Mouse (Mus musculus): ENCODE results near the gene Evi2. TPM values are rescaled to one million over a fixed set of nuclear protein-coding genes. Genes with fewer than 3 reads are reported as not detected.
A peak's percentile ranks its signal among the peaks of the same experiment; 100 is the strongest.

Gene Evi2
- total RNA-seq, 2 experiments from 2014 or later = 0.10 TPM

DNA sequence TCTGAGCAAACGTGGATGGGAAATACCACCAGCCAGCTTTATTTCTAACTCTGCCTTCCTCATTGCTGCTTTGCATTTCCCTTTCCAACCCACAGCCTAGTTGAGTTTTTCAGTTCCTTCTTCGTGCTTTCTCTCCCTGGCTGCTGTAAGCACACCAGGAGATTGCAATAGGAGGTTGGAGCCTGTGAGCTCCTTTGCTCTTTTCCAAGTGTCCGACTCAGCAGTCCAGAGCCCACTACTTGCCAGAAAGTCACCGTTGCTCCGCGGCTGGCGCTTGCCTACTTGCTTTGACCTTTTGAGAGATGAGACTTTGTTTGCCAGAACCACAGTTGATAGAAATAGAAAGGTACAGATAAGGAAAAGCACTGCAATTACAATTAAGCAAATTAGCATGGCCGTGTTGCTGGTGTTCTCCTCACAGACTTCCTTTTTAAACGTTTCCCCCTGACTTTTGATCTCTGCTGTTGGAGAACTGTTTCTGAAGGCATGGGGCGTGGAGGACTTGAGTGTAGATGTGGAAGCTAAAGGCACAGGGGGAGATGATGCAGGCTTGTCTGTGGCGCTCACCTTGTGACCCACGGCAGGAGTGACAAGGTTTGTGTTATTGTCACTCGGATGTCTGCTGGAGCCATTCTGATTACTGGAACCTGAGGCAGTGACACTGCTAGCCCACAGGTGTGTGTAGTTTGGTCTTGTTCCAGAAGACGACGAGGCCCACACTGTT lies 3.2 kb downstream of the Evi2 start:
- intact Hi-C loops (cut with DNase I) = no loop called here
- DNase-seq = peak; percentile 39 to 45

DNA sequence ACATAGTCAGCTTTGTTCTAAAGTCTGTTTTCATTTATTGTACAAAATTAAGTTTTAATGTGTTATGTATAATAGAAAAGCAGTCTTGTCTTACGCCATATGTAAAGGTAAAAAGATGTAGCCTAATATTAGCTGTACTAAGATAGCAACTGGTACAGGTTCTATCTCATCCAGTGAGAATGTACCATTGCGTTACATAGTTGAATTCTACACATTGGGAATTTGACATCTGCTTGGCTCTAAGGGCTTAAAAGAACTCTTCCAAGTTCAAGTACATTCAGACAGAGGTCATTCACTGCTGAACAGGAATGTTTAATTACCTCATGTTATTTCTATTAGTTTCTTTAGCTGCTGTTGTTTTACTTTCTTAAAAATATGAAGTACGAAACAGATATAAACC lies 3.8 kb downstream of the Evi2 start:
- DNase-seq = no peak
- intact Hi-C loops (cut with DNase I) = no loop called here

DNA sequence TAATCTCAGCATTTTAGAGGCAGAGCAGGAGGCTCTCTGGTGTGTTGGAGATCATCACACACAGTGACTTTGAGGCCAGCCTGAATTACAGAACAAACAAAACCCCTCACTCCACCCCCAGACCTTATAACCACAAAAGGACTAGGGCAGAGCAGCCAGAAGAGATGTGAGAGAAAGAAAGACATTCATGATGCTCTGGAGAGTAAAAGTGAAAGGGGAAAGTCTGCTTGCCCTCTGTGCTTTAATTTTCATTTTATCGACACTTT lies 6.1 kb downstream of the Evi2 start:
- no peak for DNase-seq
- intact Hi-C loops (cut with DNase I) = no loop called here

DNA sequence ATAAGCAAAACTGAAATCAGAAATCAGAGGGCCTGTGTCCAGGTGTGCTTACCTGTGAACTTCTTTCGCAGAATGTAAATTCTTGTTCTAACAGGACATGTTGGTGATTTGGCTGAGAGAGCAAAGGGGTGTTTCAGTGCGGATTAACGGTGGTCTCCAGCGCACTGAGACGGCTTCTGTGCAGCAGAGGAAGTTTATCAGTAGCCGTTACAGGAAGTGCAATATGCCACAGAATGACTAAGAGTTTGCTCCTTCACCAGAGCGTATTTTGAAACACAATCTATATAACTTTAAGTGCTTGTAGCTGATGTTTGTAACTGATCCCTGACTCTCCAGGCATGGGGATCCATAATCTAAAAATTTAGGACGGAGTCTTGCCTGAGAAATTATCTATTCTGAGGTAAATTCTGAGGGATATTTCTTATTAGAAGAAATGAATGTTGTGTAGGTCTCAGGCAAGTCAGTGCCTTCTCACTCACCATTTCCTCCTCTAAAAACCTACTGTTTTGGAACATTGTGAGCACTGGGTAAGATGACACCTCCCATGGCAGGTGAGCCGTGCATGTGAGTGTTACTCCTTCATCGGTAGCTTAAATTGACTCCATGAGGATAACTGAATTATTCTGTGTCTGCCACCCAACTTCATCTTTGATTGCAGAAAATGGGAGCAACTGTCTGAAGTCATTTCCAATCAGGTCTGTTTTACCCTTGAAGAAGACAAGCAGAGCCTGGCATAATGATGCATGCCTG lies 6.7 kb downstream of the Evi2 start, which contains the start of gene Evi2b:
Gene Evi2b (minus strand): TSS at position 203 of the 750 bp plus-strand sequence.
- DNase-seq = no peak
- intact Hi-C loops (cut with DNase I) = no loop called here

DNA sequence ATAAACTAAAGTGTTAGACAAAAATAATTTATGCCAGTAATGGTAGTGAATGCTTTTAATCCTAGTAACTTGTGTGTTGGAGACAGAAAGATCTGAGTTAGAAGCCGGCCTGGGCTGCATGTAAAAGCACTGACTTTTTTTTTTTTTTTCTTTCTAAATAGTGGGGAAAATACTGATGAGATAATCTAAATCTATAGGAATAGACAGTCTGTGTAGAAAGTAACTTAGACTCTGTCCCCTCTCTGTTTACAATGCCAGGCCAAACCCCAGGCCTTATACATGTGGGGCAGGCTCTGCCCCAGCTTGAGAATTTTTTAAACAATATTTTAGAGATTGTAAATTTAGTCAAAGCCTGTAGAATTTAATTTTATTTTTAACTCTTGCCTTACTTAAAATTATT lies 7.4 kb downstream of the Evi2 start:
- no peak for DNase-seq
- intact Hi-C loops (cut with DNase I) = no loop called here

DNA sequence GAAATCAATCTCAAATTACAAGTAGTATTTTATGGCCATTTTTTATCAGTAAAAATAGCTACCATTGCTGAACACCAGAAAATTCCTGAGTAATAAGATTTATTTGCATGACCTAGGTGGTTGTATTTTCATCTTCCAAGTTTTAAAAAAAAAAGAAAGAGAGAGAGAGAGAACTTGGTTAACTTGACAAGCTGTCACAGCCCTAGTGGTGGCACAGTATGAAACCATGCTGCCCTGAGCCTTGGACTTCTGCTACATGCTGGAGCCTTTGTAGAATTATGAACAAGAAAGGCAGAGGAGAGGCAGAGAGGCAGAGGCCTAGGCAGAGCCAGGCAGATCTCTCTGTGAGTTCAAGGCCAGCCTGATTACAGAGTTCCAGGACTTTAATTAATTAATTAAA lies 8.5 kb downstream of the Evi2 start:
- no peak for DNase-seq
- intact Hi-C loops (cut with DNase I) = no loop called here

DNA sequence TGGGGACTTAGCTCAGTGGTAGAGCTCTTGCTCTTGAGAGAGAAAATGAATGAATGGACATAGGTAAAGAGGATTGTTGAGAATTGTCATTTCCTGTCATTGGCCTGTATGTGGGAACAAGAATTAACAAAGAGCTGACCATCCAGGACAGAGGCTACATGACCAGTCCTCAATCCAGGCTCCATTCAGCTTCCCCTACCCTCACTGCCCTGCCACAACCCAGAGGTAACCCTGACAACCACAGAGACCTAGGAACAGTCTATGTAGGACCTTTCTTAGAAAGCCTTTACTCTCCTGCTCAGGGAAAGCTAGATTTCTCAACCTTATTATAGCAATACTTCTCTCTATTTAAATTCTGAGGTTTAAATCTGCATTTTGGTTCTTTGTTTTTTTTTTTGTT lies 9.6 kb downstream of the Evi2 start:
- intact Hi-C loops (cut with DNase I) = no loop called here
- no peak for DNase-seq

DNA sequence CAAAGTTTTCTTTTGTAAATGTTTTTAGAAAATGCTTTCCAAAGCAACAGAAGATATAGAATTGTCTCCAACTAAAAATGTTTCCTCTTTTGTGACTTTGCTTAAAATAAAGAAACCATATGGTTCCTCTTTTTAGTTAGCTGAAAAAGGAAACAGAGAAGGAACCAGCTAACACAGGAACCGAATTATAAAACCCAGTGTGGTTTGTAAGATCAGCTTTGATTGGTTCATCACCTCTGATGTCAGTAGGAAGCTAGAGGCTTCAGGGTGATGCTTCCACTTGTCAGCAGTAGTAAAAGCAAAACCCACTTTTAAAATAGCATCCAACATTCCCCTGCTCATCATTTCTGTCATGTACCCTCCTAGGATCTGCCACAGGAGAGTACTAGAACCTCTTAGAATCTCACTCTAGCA lies 10.5 kb downstream of the Evi2 start:
- peak in 1 of 2 experiments; percentile 21 for DNase-seq
- intact Hi-C loops (cut with DNase I) = no loop called here

DNA sequence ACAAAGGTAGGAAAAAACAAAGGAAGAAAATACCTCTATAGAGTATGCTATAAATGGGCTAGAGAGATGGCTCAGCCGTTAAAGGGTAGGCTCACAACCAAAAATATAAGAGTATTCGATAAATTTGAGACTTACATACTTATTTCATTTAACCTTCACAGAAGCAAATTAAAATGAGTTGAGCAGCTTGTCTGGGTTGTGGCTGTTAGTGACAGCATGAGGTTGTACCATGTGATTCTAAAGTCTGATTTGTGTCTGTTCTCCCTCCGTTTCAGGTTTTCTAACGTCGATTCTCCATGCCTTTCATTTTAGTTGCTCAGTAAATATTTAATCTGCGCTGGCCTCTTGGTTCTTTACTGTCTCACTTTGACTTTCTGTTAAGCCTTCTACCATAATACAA lies 11.1 kb downstream of the Evi2 start:
- DNase-seq = no peak
- intact Hi-C loops (cut with DNase I) = no loop called here

DNA sequence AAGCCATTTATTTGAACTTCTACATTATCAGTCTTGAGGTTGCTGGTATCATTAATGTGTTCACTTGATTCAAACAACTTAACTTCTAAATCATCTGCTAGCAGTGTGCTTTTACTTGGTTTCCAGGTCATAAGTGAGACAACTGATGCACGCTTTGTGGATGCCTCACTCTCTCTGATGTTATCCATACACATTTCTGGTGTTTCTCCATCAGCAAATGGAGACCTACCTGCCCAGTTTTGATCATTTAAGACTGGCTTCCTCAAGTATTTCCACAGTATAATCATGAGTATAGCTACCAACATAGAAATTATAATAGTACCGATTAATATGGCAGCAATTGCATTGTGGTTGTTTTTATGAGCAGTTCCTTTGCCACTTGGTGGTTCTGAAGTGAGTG lies 14.6 kb downstream of the Evi2 start:
- no peak for DNase-seq
- intact Hi-C loops (cut with DNase I) = no loop called here

DNA sequence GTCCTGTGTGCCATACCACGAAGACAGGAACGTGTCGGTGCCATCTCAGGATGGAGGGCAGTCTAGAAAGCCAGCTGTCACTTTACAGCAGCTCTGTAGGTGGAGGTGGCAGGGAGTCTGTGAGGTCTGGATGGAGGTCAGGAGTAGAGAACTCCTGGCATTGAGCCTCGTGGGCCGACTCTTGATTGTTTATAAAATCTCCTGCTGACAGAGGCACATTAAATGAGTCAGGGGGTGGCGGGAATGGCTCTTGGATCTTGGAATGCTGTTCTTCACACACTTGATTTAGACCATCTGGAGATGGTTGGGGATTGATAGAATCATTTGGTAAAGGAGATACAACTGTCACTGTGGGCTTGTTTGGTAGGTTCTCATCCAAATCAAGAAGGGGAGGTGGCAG lies 15.1 kb downstream of the Evi2 start:
- intact Hi-C loops (cut with DNase I) = no loop called here
- no peak for DNase-seq

DNA sequence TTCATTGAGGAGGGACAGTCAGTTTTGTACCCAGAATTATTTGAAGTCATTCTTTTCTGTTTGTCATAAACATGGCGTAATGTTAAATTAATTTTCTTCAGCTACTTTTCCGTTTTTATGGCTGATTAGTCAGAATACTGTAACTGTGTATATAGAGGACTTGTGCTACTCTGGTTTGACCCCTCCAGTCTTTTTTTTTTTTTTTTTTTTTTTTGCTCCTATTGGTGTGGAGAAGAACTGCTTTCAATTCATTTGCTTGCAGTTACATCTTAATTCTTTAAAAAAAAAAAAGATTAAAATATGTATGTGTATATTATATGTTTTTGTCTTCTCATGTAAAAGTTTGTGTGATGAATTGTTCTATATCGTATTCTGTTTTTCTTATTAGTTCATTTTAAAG lies 18.4 kb downstream of the Evi2 start:
- intact Hi-C loops (cut with DNase I) = no loop called here
- no peak for DNase-seq

DNA sequence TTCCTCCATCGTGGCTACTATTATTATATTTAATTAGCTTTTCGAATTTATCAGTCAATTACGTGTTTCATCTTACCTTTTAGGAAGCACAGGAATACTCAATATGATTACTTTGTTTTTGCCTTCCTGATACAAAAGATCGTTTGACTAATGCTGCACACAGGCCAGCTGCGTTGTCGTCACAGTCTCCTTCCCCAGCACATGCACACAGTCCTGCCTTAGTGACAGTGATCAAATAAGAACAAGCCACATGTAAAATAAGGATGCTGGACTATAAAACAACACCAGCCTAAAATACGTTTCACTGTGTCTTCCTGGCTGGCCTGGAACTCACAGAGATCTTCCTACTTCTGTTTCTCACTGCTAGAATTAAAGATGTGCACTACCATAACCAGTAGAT lies 25.9 kb downstream of the Evi2 start:
- DNase-seq = no peak
- intact Hi-C loops (cut with DNase I) = no loop called here

DNA sequence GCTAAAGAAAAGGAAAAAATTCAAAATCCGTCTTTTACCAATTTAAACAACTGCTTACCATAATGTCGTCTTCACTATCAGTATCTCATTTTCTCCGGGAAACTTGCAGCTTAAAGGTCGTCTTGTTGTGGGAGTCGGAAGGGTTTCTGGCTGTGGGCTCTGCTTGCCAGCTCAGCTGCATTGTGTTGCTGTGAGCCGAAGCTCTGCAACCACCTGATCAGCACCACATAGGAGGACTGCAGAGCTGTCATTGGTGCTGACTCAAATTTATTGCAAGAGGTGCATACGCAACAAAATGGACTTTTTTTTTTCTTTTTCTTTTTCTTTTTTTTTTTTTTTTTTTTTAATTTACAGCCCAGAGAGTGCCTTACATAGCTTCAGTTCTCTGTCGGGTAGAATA lies 26.5 kb downstream of the Evi2 start, which contains the start of gene Omg:
Gene Omg (minus strand): TSS at position 240 of the 400 bp plus-strand sequence.
- DNase-seq = no peak
- intact Hi-C loops (cut with DNase I) = no loop called here

DNA sequence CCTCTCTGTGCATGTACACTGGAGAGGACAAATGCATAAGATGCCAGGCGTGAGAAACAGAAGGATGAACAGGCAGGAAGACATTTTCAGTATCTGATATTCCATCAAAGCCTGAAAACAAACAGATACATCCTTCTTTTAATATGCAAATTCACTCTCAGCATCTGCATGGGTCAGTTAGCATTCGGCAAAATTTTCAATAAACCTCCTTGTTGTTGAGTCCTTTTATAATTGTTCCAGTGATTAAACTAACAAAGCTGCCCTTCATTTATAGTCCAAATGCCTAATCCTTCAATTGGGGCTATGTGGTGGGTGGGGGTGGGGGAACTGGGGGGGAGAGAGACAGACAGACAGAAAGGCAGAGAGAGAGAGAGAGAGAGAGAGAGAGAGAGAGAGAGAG lies 27.5 kb downstream of the Evi2 start:
- intact Hi-C loops (cut with DNase I) = no loop called here

DNA sequence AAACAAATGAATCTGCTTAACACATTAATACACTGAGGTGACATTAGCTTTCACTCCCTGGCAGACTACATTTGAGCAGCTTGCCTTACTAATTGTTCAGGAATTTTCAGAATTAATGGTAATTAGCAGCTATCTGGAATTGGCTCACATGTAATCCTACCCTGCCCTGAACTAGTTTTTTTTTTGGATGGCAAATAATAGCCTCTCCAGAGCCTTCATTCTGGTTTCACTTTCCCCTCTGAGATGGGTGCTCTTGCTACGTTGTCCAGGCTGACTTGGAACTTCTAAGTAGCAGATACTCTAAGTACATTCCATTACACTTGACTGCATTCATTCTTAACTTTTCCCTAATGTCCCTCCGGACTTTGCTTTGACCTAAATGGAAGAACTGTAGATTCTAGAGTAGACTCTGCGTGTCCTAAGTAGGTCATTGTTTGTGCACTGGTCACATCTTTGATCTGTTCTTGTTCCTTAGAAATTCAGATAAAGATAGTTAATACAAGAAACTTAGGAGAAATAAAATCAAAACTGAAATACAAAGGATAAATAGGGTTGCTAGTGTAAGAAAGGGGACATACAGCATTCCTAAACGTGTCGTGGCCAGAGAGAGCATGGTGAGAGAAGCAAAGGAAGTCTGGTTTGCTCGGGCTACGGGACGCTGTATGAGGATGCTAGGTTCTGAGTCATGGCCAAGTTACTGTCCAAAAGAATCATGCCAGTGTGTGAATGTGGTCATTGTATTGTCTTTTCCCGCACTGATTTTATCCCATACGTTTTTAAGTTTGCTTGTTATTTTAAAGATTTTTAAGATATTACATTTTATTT lies 35.2 kb downstream of the Evi2 start:
- DNase-seq = peak in 1 of 2 experiments; percentile 5
- intact Hi-C loops (cut with DNase I) = no loop called here

More for the DNA sequence above, 27.5 kb downstream of the Evi2 start:
- DNase-seq = no peak

DNA sequence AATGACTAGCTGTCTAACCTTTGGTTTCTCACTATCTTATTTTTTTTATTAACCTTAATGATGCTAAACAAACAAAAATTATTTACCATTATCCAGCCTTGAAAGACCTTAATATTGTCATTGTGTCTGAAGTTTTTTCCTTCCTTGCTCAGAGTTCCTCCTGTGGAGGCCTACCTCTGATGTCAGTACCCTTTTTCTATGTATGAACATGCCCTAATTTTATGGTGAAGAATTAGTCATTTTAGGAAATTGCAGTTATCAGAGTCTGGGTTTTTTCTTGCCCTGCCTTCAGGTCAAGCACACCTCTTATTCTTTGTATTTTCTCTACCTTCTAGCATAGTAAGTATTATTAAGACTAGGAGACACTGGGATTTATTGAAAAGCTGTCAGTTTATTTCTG lies 45.7 kb downstream of the Evi2 start:
- DNase-seq = no peak
- intact Hi-C loops (cut with DNase I) = loop anchor here (5.0 kb wide), 2 partner anchors 78 to 93 kb away; no protein-coding TSS in a partner anchor

DNA sequence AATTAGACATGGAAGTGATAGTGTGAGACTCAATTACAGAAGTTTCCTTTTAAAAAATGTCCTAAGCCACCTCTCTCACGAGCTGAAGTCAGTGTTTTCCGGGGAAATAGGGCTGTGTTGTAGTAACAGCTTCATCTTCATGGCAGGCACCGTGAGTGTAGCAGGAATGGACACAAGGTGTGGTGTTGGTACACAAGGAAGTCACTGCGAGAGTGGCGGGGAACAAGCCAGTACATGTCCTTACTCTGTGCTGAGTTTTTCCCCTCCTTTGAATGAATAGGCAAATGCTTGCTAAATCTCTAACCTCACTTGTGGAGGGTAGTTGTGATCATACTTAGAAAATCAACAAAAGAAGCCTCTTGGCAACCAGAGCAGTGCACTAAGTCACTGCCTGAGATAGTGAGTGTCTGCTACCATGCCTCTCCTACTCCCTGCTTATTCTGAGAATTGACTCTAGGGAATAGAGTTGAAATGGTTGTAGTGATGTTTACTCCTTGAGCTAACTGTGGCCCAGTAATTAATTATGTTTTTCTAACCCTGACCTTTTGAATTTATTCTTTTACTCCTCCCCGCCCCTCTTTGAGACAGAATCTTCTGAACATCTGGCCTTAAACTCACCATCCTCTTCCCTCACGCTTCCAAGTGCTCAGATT lies 46.4 kb downstream of the Evi2 start:
- intact Hi-C loops (cut with DNase I) = loop anchor here (5.0 kb wide), 2 partner anchors 78 to 93 kb away; no protein-coding TSS in a partner anchor
- no peak for DNase-seq

DNA sequence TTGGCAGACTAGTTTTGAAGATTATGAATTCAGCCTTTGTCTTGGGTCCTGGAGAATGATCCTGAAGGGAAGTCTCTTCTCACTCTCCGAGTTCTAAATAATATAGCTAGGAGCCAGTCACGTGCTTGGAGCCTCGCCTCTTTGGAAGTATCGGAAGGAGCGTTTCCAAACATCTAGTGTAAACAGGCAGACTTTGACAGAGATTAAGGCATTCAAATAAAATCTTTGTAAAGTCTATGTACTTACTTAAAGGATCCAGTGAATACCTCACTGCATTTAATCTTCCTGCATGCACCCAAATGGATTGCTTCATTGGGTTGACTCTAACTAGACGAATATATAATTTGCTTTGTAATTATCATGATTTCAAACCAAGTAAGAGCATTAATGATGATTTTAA lies 47.0 kb downstream of the Evi2 start:
- no peak for DNase-seq
- intact Hi-C loops (cut with DNase I) = loop anchor here (5.0 kb wide), 2 partner anchors 79 to 94 kb away; no protein-coding TSS in a partner anchor

DNA sequence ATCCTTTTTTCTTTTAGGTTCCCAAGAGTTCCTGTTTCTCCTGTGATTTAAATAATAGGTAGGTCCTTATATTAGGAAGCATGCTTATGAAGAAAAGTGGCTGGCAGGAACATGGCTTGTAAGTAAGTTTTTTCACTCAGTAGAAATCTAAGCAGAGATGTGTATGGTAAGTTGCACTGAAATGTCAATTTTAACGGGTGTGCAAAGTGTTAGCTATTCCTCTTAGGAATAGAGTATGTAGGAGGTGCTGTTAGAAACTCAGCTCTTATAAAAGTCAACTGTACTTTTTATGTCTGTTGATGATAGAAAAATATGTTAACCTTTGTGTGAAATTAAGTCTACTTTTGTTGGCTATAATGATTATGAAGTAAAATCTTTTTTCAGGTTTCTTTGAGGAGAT lies 62.3 kb downstream of the Evi2 start:
- no peak for DNase-seq
- intact Hi-C loops (cut with DNase I) = no loop called here

Measured in heart, postnatal 10 days (tissue).